Mouse (Mus musculus) ovary, adult 2 months (tissue): ENCODE results near the gene Dnaja4. TPM values are rescaled to one million over a fixed set of nuclear protein-coding genes. Genes with fewer than 3 reads are reported as not detected.

Experiments
- polyA plus RNA-seq: library from polyadenylated mRNA; depleted of rRNA; stranded (reverse); fragments of >200 nt; gene quantifications from 2 replicates; pipeline ENCODE4 v1.2.3, GENCODE M21; 2012; rRNA removed

Gene Dnaja4
- 17.6 and 19.1 TPM in 2 replicates for polyA plus RNA-seq

GRCm38 (mm10) chr9:54698318-54699086 is at the start of gene Dnaja4:
Dnaja4 (plus strand) TSS chr9:54698873.

GRCm38 (mm10) chr9:54661605-54662377 is 36.9 kb upstream of the Dnaja4 start, which contains the start of gene Acsbg1:
Acsbg1 (minus strand) TSS chr9:54661870.

GRCm38 (mm10) chr9:54733921-54734638 is 35.4 kb downstream of the Dnaja4 start, which contains the start of gene Wdr61:
Wdr61 (minus strand) TSS chr9:54734519.

GRCm38 (mm10) chr9:54764561-54765217 is 66.0 kb downstream of the Dnaja4 start, which contains the start of gene Crabp1:
Crabp1 (plus strand) TSS chr9:54764748.

Other genes with a start within 250 kb of the Dnaja4 start
- 2.2 and 2.6 TPM in 2 replicates for gene Dmxl2, start 197.2 kb upstream of the Dnaja4 start, polyA plus RNA-seq
- gene Sh2d7, start 159.9 kb upstream of the Dnaja4 start, polyA plus RNA-seq = not detected in 2 replicates
- 8.0 and 8.5 TPM in 2 replicates for gene Cib2, start 138.7 kb upstream of the Dnaja4 start, polyA plus RNA-seq
- 22.6 and 30.8 TPM in 2 replicates for gene Idh3a, start 112.5 kb upstream of the Dnaja4 start, polyA plus RNA-seq
- 775 and 811 TPM in 2 replicates for gene Acsbg1, start 37.0 kb upstream of the Dnaja4 start, polyA plus RNA-seq
- gene Wdr61, start 35.6 kb downstream of the Dnaja4 start, polyA plus RNA-seq = 26.1 and 26.6 TPM in 2 replicates
- gene Crabp1, start 65.9 kb downstream of the Dnaja4 start, polyA plus RNA-seq = 7.6 and 10.6 TPM in 2 replicates
- 2.0 and 3.5 TPM in 2 replicates for gene Ireb2, start 164.9 kb downstream of the Dnaja4 start, polyA plus RNA-seq
- 0.75 TPM in 2 replicates for gene Hykk, start 218.4 kb downstream of the Dnaja4 start, polyA plus RNA-seq